Mouse (Mus musculus) neural tube, embryonic 15.5 days (tissue): Measurements from ENCODE around the gene Olfr1369-ps1. TPM values are rescaled to one million over a fixed set of nuclear protein-coding genes. Genes with fewer than 3 reads are reported as not detected.

Source experiments
- polyA plus RNA-seq: library from polyadenylated mRNA; unstranded; fragments of >200 nt; fragmentation: Nextera tagmentation; extraction: Ambion mirVana; gene quantifications from 2 replicates; pipeline ENCODE4 v1.2.1, GENCODE M21; 2015

The Olfr1369-ps1 gene
- polyA plus RNA-seq, 1 experiment from 2014 or later, result not detected

Other genes with a start within 250 kb of the Olfr1369-ps1 start
- not detected in 2 replicates for gene Olfr1370, start 36.5 kb upstream of the Olfr1369-ps1 start, polyA plus RNA-seq
- not detected in 2 replicates for gene Olfr263, start 18.2 kb downstream of the Olfr1369-ps1 start, polyA plus RNA-seq
- not detected in 2 replicates for gene Olfr1368, start 34.4 kb downstream of the Olfr1369-ps1 start, polyA plus RNA-seq
- gene Trim27, start 68.0 kb downstream of the Olfr1369-ps1 start, polyA plus RNA-seq, result 76.1 and 94.7 TPM in 2 replicates
- not detected in 2 replicates for gene Gpx5, start 181.2 kb downstream of the Olfr1369-ps1 start, polyA plus RNA-seq
- gene Gpx6, start 200.6 kb downstream of the Olfr1369-ps1 start, polyA plus RNA-seq, result 0.24 and 0.27 TPM in 2 replicates
- gene Olfr1367, start 235.4 kb downstream of the Olfr1369-ps1 start, polyA plus RNA-seq, result not detected in 2 replicates